8 mouse cellular contexts compared by ENCODE assay signal in genomic region chrX:103696081-103696519, GRCm38 (mm10).
DNase-seq lines count a peak whose midpoint lies in the region; ATAC-seq and TF ChIP-seq lines count a peak whose summit lies in the region.

No protein-coding gene starts in this region.

- ATAC-seq in lung, embryonic 16.5 days (ENCODE audit: low read depth): peak; percentile 26; the same call in 1 of the 2 replicates
- ATAC-seq in forebrain, embryonic 14.5 days: peak; percentile 60
- ATAC-seq in liver, postnatal 0 days: no peak
- peak; percentile 23; the same call in 1 of the 2 replicates for ATAC-seq in stomach, embryonic 15.5 days (ENCODE audit: insufficient read depth, low FRiP score, low read depth)

- peaks cover 4% of the 10 kb centered on the region for H3K9me3 ChIP-seq in lung, embryonic 16.5 days (ENCODE audit: control insufficient read depth, low read length)
- H3K9me3 ChIP-seq in forebrain, embryonic 14.5 days (replicated peaks; ENCODE audit: control insufficient read depth, low read length): no peaks in the 10 kb centered on the region
- peaks cover 2% of the 10 kb centered on the region; the same call in 1 of the 2 replicates for H3K9me3 ChIP-seq in liver, postnatal 0 days (ENCODE audit: low read length)
- no peaks in the 10 kb centered on the region for H3K9me3 ChIP-seq in stomach, embryonic 15.5 days

- peak overlapping the region; percentile 20 for H3K4me3 ChIP-seq in lung, embryonic 16.5 days (ENCODE audit: low read length)
- H3K4me3 ChIP-seq in forebrain, embryonic 14.5 days (ENCODE audit: low read depth, low read length): 0 out of 2 replicates have a peak overlapping the region, but pooled peaks have one; percentile 10
- peak overlapping the region; percentile 41; the same call in 1 of the 2 replicates for H3K4me3 ChIP-seq in liver, postnatal 0 days (ENCODE audit: low read depth, low read length)
- H3K4me3 ChIP-seq in stomach, embryonic 15.5 days (replicated peaks): no peak overlapping the region

- peak overlapping the region; percentile 63; the same call in 1 of the 2 replicates for H3K27ac ChIP-seq in lung, embryonic 16.5 days (ENCODE audit: low read length)
- peak overlapping the region; percentile 80 for H3K27ac ChIP-seq in forebrain, embryonic 14.5 days (ENCODE audit: low read depth, low read length)
- no peak overlapping the region for H3K27ac ChIP-seq in liver, postnatal 0 days (ENCODE audit: low read depth)
- H3K27ac ChIP-seq in stomach, embryonic 15.5 days: peak overlapping the region; percentile 40; the same call in 1 of the 2 replicates

- H3K4me2 ChIP-seq in lung, embryonic 16.5 days (ENCODE audit: low read depth, low read length): peak overlapping the region; percentile 84
- H3K4me2 ChIP-seq in forebrain, embryonic 14.5 days (ENCODE audit: low read length): peak overlapping the region; percentile 72
- H3K4me2 ChIP-seq in liver, postnatal 0 days (ENCODE audit: low read depth, low read length): peak overlapping the region; percentile 36; the same call in 1 of the 2 replicates
- peak overlapping the region; percentile 84 for H3K4me2 ChIP-seq in stomach, embryonic 15.5 days

- peaks cover 35% of the 10 kb centered on the region for H3K27me3 ChIP-seq in lung, embryonic 16.5 days (ENCODE audit: control insufficient read depth, insufficient read depth, low read depth, low read length)
- peaks cover 23% of the 10 kb centered on the region for H3K27me3 ChIP-seq in forebrain, embryonic 14.5 days (replicated peaks; ENCODE audit: control insufficient read depth, insufficient read depth, low read length)
- H3K27me3 ChIP-seq in liver, postnatal 0 days (ENCODE audit: insufficient read depth, low read length): peaks cover 24% of the 10 kb centered on the region; the same call in 1 of the 2 replicates
- peaks cover 21% of the 10 kb centered on the region for H3K27me3 ChIP-seq in stomach, embryonic 15.5 days (replicated peaks)

- DNase-seq in lung, postnatal 10 days: no peak
- DNase-seq in forebrain, embryonic 14.5 days (ENCODE audit: low spot score): peak; percentile 56
- DNase-seq in layer of hippocampus, adult 11-12 months (ENCODE audit: low spot score): peak; percentile 61
- DNase-seq in liver, postnatal 0 days: no peak
- no peak for DNase-seq in spleen, adult 12 weeks (ENCODE audit: low spot score)
- no peak for DNase-seq in MN1 (ENCODE audit: low spot score)

- H3K4me1 ChIP-seq in lung, embryonic 16.5 days (replicated peaks; ENCODE audit: control insufficient read depth, insufficient read depth, low read length): peaks cover 10% of the 10 kb centered on the region
- H3K4me1 ChIP-seq in forebrain, embryonic 14.5 days (ENCODE audit: control insufficient read depth, insufficient read depth, low read length): no peaks in the 10 kb centered on the region
- H3K4me1 ChIP-seq in liver, postnatal 0 days (ENCODE audit: insufficient read depth): no peaks in the 10 kb centered on the region
- no peaks in the 10 kb centered on the region for H3K4me1 ChIP-seq in stomach, embryonic 15.5 days

- no peak for TF ChIP-seq EP300 in liver, postnatal 0 days (IDR thresholded peaks at IDR 0.05; ENCODE audit: low read depth)

- no peak for TF ChIP-seq CTCF in liver, postnatal 0 days (IDR thresholded peaks at IDR 0.05; ENCODE audit: low read depth)

- no peaks in the 10 kb centered on the region for H3K36me3 ChIP-seq in lung, embryonic 16.5 days (ENCODE audit: control insufficient read depth, insufficient read depth, low read length)
- no peaks in the 10 kb centered on the region for H3K36me3 ChIP-seq in forebrain, embryonic 14.5 days (ENCODE audit: control insufficient read depth, insufficient read depth, low read length)
- no peaks in the 10 kb centered on the region for H3K36me3 ChIP-seq in liver, postnatal 0 days (replicated peaks; ENCODE audit: insufficient read depth, low read length)
- H3K36me3 ChIP-seq in stomach, embryonic 15.5 days: no peaks in the 10 kb centered on the region

- WGBS in lung, embryonic 16.5 days: 8% methylated on average over 9 of the region's 9 CpGs
- 9% methylated on average over 9 of the region's 9 CpGs for WGBS in forebrain, embryonic 14.5 days
- 13% methylated on average over 9 of the region's 9 CpGs for WGBS in liver, postnatal 0 days (ENCODE audit: insufficient replicate concordance)
- WGBS in stomach, embryonic 15.5 days: 7% methylated on average over 9 of the region's 9 CpGs

- peak overlapping the region; percentile 51 for H3K9ac ChIP-seq in lung, embryonic 16.5 days (ENCODE audit: low read length)
- H3K9ac ChIP-seq in forebrain, embryonic 14.5 days (ENCODE audit: low read length): peak overlapping the region; percentile 46; the same call in 1 of the 2 replicates
- no peak overlapping the region for H3K9ac ChIP-seq in liver, postnatal 0 days (replicated peaks)
- no peak overlapping the region for H3K9ac ChIP-seq in stomach, embryonic 15.5 days

Comparison
In these comparisons a context has a peak if more than half of its experiments do, and no peak if none do; other contexts are left out.
1. H3K9ac ChIP-seq: peak in lung, embryonic 16.5 days (single experiment) and forebrain, embryonic 14.5 days (single experiment); none in liver, postnatal 0 days (single experiment) and stomach, embryonic 15.5 days (single experiment).
2. DNase-seq: peak in forebrain, embryonic 14.5 days (single experiment) and layer of hippocampus, adult 11-12 months (single experiment); none in lung, postnatal 10 days (single experiment), liver, postnatal 0 days (single experiment), spleen, adult 12 weeks (single experiment) and MN1 (single experiment).
3. Peak in every context shown above with its lines, with median percentiles within 50 percentile points of each other: H3K4me2 ChIP-seq.